Mouse (Mus musculus) thymus, postnatal 10 days (tissue): Measurements from ENCODE around the gene Map6.

ENCODE experiments used
- DNase-seq, 2 experiments: peaks; one replicate each; pipeline ENCODE4 v3.0.0; 2021; ENCODE audit warnings: low spot score in 2 of 2

The Map6 gene

GRCm38 (mm10) chr7:99313253-99313652 is 46.0 kb downstream of the Map6 start:
- no peak for DNase-seq

DNA sequence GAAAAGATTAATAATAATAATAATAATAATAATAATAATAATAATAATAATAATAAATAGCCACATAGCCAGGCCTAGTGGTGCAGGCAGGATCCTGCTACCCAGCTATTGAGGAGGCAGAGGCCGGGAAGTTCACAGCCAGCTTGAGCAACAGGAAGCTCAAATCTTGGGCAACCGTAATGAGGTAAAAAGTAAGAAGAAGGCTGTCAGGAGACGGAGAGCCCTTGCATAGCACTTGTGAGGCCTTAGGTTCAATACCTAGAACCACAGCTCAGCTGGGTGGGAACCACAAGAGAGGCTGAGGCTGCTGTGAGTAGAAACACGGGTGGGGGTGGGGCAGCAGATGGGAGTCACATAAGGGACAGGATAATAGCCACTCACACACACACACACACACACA is 47.3 kb downstream of the Map6 start:
- no peak for DNase-seq

DNA sequence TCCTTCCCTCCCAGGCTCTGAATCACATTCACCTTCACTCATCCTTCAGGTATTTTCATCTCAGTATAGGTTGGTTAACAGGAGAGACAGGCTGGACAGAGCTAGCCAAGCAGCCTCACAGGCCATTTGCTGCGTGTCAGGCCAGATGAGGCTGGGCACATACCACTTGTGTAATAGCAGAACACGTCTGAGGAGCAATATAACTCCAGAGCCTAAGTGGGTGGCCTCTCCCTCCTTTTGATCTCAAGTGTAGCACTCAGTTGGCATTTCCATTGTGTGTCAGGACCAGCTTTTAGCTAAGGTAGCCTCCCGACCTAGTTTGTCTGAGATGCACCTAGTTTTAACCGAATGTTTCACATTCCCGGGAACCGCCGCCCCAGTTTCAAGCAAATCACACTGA is 49.0 kb downstream of the Map6 start:
- DNase-seq = no peak

DNA sequence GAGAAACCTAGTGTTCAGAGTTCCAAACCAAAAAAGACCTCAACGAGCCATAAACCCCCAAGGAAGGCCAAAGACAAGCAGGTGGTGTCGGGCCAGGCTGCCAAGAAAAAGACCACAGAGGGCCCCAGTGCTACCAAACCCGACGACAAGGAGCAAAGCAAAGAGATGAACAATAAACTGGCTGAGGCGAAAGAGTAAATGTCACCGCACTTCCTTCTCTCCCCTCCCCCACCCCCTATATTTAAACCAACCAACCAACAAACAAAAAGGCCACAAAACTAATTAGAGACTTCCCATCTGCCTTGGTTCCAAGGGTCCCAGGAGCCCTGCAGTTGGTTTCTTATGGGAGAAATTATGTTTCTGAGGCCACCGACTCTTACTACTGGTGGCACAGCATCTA is 50.2 kb downstream of the Map6 start:
- no peak for DNase-seq

DNA sequence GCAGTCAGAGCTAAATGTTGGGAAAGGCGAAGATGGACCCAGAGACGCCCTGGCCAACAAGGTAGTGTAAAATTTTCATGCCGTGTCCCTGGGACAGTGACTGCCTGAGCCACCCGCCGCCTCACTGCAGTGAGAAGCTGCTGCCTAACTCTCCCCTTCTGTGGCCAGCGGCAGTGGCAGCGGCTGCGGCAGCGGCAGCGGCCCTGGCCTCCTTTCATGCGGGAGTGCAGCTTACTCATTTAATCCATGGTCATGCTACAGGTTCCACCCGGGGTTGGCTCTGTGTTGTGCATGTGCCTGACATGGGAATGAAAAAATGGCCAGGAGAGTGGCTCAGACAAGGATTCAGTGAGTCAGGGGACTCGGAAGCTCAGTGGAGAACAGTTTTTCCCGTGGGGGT is 53.3 kb downstream of the Map6 start:
- DNase-seq = no peak

GRCm38 (mm10) chr7:99322691-99323320 is 55.6 kb downstream of the Map6 start:
- DNase-seq = no peak

GRCm38 (mm10) chr7:99323321-99323700 is 56.1 kb downstream of the Map6 start:
- no peak for DNase-seq

- DNase-seq = no peak
These were observed 57.6 kb downstream of the Map6 start for GRCm38 (mm10) chr7:99324810-99325209.

GRCm38 (mm10) chr7:99326128-99326527 is 58.9 kb downstream of the Map6 start:
- DNase-seq = no peak

DNA sequence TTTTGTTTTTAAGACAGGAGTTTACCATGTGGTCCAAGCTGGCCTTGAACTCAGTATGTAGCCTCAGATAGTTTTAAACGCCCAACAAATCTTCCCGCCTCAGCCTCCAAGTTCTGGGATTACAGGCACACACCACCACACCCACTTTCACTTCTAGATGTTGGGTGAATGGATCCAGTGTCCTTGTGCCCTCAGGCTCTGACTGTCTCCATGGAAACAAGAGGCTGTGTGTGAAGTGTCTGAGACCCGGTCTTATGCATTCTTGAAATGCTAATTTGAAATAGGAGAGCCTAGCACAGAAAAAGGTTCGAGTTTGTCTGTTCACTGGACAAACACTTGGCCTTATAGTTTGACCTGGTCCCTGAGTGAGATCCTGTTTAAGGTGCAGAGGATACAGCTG is 61.6 kb downstream of the Map6 start:
- DNase-seq = no peak

DNA sequence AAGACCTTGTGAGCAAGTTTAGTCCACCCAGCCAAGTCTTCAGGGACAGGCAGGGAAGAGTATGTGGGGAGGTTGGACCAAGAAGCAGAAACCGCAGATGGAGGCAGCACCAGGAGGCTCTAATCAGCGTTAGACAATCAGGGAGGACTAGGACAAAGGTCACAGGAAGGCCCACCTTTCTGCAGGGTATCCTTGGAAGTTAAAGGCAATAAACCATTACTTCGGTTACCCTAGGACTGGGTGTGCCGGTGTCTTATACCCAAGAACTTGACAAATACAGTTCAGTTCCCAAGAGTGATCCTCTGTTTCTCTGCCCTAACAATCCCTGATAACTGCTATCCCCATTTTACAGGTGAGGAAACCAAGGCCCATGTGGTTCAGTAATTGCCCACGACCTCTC is 62.8 kb downstream of the Map6 start:
- DNase-seq = no peak

GRCm38 (mm10) chr7:99332774-99333480 is 65.7 kb downstream of the Map6 start:
- DNase-seq = peak; percentile 20 to 73

DNA sequence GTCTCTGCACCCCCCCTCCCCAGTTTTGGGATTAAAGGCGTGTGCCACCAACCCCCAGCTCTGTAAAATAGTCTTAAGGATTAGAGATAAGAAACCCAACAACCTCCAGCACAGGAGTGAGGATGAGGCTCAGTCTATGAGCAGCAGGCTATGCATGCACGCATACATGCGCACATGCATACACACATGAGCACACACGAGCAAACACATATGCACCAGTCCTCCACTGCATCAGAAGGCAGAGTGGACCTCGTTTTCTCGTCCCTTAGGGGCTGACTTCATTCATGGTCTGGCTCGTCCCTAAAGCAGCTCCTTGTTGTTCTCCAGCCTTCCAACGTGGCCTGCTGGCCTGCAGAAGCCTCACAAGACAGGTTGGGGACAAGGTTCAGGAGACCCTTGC is 73.5 kb downstream of the Map6 start:
- no peak for DNase-seq

GRCm38 (mm10) chr7:99343577-99343976 is 76.3 kb downstream of the Map6 start:
- DNase-seq = no peak

- no peak for DNase-seq
These were observed 80.0 kb downstream of the Map6 start for GRCm38 (mm10) chr7:99347268-99347667.

- no peak for DNase-seq
These were observed 81.6 kb downstream of the Map6 start for GRCm38 (mm10) chr7:99348883-99349282.

DNA sequence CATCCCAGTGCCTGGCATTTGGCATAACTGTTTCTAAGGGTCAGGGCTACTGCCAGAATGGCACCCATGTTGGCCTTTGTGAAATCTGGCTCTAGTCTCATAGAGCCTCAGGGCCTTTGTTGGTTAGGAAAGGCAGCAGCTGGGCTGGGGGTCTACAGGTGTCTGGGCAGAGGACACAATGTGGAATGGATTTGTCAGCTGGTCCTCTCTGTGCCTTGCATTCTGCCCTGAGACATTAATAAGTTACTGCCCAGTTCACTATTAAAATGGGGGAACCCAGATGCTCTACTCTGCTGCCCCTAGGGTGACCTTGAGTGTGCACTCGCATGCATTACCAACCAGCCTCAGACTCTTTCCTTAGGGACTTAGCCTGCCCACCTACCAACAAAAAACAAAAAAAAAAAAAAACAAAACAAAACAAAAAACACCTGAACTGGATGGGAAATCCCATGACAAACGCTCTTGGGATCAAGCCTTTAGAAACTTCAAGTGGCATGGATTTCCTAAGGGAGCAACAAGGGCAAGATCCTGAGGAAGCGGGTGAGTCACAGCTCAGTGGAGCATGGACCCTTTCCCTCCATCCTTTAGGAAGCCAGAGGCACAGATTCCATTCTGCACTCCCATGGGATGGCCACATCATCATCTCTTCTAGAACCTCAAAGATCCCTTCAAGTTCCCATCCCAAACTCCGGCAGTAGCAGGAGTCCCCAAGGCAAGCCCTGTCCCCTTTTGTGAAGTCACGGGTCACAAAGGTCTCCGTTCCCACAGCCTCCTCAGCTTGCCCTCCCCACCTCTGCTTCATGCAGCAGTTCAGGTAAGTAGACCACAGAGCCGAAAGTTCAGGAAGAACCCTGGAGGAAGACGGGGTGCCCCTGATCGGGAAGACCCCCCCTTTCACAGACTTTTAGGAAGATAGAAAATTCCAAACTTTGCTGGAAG is 82.8 kb downstream of the Map6 start:
- no peak for DNase-seq

DNA sequence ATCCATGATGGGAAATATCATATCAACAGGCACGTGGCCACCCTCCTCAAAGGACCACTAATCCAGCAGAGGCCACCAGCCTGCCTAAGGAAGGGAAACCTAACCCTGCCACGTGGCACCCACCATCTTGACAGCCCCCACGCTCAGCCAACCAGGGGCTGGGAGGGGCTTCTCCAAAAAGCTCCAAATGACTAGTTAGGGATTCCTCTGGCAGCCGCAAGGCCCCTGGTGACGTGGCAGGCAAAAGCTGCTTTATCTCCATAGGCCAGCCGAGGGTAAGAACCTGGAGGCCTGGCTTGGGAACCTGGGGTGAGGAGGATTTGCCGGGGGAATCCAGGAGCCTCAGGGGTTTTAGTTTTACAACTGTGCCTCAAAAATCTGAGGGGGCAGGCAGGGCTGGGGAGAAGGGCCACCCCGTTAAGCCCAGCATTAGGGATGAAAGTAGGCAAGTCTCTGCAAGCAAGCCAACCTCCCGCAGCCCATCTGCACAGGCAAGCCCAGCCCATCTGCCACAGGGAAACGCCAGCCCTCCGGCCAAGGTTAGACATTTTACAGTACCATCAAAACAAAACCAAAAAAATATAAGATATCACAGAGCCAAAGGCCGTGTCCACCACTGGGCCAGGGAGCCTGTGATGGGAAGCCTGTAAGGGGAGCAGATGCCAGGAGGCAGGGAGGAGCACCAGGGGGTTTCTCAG is 84.0 kb downstream of the Map6 start:
- DNase-seq = no peak

DNA sequence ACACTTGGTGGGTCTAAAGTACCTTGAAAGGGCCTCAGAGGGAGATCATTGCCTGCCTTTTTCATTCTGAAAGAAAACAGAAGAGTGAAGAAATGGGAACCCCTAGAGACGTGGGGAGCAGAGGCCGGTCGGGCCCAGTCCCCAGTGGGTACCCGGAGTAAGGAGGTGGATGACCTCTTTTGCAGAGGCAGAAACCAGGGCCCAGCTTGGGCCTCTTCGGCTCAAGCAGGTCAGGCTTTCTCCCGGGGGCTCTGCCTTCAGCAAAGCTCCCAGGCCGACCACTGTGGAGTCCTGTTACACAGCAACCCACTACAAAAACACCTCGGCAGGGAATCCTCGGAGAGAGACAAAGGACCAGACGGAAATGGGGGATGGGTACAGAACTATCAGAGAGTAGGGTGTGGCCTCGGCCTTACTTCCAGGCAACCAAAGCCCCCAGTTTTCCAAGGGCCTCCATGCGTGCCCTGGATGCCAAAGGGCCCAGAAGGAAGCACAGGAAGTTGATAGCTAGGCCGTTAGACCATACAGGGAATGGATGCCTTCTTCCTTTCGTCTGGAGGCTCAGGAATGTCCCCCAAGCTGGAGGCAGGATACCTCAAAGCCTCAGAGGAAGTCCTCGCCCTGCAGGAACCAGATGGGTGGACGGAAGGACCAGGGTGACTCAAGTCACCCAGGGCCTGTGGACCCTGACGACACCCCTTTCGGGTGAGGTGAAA is 84.7 kb downstream of the Map6 start:
- no peak for DNase-seq

DNA sequence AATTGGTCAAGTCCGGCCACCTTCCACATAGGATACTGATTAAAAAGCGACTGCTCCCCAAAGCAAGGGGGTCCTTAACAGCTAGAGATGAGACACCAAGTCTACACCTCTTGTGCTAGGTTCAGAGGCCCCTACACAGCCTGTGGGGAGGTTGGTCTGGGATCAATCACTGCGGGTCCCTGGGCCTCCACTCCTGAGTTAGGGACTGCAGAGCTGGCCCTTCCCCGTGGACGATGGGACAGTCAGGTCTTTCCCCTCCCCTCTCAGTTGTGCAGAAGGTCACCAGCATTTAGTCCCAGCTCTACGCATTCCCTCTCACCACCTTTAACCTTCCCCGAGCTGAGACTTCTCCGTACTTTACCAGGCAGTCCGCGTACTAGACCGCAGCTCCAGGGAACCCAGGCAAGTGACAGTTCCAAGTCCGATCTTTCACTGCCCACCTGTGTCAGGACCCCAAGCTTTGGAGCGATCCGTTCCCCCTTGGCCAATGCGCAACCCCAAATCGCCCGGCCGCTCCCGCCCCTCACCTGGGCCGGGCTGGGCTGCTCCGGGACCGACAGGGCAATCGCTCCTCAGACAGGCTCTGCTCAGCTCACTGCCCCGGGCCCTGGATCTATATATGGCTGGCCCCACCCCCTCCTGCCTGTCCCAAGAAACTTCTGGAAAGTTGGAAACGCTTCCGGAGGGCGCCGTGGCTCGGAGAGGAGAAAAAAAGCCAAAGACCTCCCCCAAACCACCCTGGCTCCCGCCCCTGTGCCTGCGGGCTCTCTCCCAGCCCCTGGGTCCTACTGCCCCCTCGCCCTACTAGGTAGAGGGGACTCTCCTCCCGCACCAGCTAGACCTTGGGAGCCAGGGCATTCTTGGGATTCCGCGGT is 85.5 kb downstream of the Map6 start, which contains the start of gene Serpinh1:
Gene Serpinh1, minus strand, starts transcription at position 714 of the 875 bp plus-strand sequence.
- DNase-seq = no peak
